Mouse (Mus musculus): ENCODE results near the gene Nxf1. TPM values are rescaled to one million over a fixed set of nuclear protein-coding genes. Genes with fewer than 3 reads are reported as not detected.
A peak's percentile ranks its signal among the peaks of the same experiment; 100 is the strongest.

Gene Nxf1
- total RNA-seq, 2 experiments from 2014 or later: 61.9 to 73.6 TPM

DNA sequence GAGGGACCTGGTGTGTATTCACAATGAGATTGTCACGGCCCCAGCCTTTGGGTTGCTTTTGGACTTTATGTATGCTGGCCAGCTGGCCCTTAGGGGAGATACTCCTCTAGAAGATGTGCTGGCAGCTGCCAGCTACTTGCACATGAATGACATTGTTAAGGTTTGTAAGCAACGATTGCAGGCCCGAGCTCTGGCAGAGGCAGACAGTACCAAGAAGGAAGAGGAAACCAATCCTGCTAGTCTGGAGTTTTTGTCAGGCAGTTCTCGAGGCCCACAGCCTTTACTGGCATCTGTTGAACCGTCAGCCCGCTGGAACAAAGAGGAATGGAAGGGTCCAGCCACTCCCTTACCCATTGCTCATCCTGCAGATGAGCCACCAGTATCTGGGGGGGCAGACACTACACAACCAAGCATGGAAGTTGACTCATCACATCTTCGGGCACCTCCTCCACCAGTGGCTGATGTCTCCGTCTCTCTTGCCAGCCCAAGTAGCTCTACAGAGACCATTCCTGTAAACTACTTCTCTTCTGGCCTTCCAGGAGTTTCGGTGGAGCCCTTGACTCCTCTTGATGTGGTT is 46.4 kb downstream of the Nxf1 start:
- intact Hi-C loops (cut with DNase I): no loop called here
- DNase-seq (ENCODE audit: low spot score in 2 of 2): no peak

DNA sequence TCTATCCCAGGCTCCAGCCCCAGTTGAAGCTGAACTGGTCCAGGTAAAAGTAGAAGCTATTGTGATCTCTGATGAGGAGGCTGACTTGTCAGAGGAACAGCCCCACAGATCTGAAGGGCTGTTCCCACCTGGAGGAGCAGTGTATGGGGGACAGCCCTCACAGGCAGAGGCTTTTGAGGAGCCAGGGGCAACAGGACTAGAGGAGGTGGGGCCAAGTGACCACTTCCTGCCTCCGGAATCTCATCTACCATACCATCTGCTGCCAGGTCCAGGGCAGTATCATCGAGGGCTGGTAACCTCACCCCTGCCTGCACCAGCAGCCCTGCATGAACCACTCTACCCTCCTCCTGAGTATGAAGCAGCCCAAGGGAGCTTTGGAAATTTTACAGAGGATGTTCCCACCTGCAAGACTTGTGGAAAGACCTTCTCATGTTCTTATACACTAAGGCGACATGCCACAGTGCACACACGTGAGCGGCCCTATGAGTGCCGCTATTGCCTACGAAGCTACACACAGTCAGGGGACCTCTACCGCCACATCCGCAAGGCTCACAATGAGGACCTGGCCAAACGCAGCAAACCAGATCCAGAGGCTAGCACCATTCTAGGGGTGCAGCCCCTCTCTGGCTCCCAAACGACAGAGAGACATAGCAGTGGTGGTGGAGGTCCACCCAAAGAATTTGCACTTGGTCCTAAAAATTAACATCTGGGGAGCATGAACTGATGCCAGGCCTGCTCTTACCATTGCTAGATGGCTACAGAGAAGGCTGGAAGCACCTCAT is 47.2 kb downstream of the Nxf1 start:
- no peak for DNase-seq (ENCODE audit: low spot score in 2 of 2)
- intact Hi-C loops (cut with DNase I): no loop called here

DNA sequence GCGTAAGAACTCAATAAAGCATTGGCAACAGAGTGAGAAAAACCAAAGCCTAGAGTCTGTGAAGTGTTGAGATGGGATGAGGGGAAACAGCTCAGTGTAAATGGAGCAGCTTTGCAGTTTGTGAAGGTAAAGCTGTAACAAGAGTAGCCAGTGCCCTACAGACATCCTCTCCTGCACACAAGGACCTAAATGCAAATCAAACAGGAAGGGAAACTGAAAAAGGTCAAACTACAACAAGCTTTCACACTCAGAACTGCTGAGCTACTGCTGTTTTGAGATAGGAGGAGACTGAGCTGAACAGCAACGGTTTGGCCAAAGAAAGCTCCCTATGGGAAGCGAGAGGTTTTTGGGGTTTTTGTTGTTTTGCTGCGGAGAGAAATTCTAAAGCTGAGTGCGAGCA is 49.9 kb downstream of the Nxf1 start:
- intact Hi-C loops (cut with DNase I): no loop called here
- DNase-seq (ENCODE audit: low spot score in 2 of 2): no peak

DNA sequence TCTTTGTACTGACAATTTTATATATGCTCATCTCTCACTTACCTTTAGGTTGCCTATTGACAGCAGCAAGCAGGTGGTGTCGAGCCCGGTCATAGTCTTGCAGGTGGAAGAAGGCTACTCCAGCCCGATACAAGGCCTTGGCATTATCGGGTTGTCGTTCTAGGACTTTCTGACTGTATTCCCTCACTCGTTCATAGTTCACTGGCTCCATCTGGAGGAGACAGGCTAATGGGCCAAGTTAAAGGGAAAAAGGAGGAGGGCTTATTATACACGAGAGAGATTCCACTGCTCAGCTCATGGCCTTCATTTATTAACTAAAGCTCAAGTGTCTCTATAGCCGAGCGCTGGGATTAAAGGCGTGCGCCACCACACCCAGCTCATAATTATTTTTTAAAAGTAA is 58.9 kb downstream of the Nxf1 start:
- intact Hi-C loops (cut with DNase I): no loop called here

DNA sequence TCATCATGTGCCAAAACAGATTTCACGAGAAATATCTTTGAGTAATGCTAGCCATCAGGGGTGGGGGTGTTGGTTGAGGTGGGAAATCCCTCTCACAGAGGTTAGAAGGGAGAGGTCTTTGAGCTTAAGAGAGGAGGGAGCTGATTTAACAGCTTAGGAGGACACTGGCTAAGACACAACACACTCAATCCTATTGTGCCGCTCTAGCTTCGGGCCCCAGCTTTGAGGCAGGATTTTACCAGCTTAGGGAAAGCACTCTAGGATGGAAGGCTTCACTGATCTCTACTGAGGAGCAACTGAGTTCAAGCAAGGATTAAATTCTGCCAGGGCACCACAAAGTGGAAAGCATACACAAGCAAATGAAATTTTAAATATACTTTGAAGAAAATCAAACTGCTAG is 60.1 kb downstream of the Nxf1 start:
- intact Hi-C loops (cut with DNase I): no loop called here

More for the DNA sequence above, 58.9 kb downstream of the Nxf1 start:
- DNase-seq (ENCODE audit: low spot score in 2 of 2): no peak

DNA sequence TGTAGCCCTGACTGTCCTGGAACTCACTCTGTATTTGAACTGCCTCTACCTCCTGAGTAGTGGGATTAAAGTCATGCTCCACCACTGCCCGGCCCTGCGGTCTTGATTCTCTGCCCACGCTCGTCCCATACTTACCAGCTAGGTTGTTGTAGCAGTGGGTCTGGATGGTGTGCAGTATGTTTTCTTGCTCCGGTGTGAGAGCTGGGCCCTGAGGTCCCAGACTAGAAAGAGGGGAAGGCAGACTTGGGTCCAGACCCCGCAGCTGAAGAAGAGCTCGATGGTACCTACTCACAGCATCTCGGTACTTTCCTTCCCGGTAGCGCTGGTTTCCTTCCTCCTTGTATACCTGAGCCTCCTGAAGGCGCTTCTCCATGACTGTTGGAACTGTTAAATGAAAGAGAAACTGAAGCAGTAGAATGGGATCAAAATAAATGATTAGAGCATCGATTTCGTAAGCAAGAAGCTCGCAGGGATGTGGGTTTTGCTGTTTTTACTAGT is 61.5 kb downstream of the Nxf1 start:
- DNase-seq (ENCODE audit: low spot score in 2 of 2): no peak
- intact Hi-C loops (cut with DNase I): no loop called here

More for the DNA sequence above, 60.1 kb downstream of the Nxf1 start:
- DNase-seq (ENCODE audit: low spot score in 2 of 2): no peak

DNA sequence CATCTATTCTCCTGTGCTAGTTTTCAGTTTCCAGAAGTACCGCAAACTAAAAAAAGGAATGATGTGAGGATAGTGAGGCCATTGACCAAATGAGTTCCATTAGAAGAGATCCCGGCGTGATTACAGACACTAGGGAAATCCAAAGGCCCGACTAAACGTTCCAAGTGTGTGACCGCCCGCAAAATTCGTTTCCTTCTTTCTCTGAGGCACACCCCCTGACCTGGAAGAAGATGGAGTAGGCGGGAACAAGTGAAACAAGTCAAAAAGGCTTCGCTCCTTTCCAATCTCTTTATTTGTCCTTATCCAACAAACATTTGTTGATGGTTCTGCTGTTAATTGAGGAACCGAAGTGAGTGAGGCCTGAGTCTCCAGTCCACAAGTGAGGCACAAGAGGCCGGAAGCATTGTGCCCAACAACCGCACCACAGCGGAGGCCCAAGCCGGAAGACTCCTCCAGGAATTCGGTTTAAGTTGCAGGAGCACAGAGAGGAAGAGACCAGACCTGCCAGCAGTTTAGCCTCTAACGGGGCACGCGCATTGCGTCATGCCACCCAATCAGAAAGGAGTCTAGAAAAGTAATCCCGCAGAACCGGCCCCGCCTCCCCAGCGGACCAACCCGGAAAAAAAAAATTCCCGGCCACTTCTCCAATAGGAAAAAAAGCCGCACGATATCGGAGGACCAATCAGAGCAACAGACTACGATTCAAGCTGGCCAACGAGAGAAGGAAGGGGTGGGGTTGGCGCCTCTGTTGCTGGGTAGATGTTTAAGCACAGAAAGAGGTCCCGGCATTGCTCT is 62.1 kb downstream of the Nxf1 start, which contains the start of gene Ttc9c:
Gene Ttc9c (minus strand): TSS at position 533 of the 795 bp plus-strand sequence.
- DNase-seq (ENCODE audit: low spot score in 2 of 2): peak; percentile 97 to 99
- intact Hi-C loops (cut with DNase I): no loop called here

DNA sequence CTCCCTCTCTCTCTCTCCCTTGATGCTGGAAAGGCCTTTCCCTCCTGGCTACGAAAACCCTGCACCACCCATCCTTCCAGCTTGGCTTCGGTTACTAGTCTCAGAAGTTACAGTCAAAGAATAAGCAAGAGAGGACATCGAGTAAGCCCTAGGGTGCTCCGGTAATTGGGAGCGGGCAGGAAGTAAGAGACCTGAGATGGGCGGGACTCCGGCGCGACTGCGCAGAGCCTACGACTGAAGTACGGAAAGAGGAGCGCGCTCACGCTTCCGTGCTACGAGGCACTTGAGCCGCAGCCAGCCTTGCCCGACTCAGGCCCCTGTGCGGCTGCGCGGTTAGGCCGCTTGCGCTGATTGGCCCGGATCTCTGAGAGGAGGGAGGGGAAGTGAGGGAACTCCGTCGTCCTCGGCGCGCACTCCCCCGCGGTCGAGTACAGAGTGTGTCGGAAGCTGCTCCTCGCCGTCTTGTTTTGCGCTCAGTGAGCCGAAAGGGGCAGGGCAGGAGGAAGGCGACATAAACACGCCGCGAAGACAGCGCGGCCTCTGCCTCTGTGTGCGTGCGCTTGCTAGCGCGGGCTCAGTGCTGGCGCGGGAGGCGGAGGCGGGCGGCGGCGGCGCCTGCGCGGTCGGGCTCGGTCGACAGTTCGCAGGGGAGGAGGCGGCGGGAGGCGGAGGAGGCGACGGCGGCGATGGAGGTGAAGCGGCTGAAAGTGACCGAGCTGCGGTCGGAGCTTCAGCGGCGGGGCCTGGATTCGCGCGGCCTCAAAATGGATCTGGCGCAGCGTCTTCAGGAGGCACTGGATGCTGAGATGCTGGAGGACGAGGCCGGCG is 62.9 kb downstream of the Nxf1 start, which contains the start of gene Hnrnpul2:
Gene Hnrnpul2 (plus strand): TSS at position 415 of the 828 bp plus-strand sequence.
- DNase-seq (ENCODE audit: low spot score in 2 of 2): peak; percentile 99
- intact Hi-C loops (cut with DNase I): loop anchor here (5.0 kb wide), 1 partner anchor 73 kb away; no protein-coding TSS in a partner anchor

Small RNA genes within 50 kb of the gene (microRNA-seq; reads per million reads assigned to microRNA genes)
- 0 reads per million in 2 experiments for gene Mir6992

Other genes with a start within 250 kb of the Nxf1 start
- 10 to 100 TPM; 22.1 to 23.8 TPM for gene Slc22a8, start 165.8 kb upstream of the Nxf1 start, total RNA-seq (2021)
- 1 to 10 TPM; 4.8 to 5.7 TPM for gene Slc22a6, start 139.0 kb upstream of the Nxf1 start, total RNA-seq (2021)
- 100 to 1,000 TPM; 148 to 165 TPM for gene Chrm1, start 93.3 kb upstream of the Nxf1 start, total RNA-seq (2021)
- 100 to 1,000 TPM; 182 to 189 TPM for gene Slc3a2, start 33.7 kb upstream of the Nxf1 start, total RNA-seq (2021)
- gene Wdr74, start 21.2 kb upstream of the Nxf1 start, total RNA-seq (2021): 10 to 100 TPM; 42.3 to 43.9 TPM
- not detected for gene 1700092M07Rik, start 16.4 kb upstream of the Nxf1 start, total RNA-seq (2021)
- 10 to 100 TPM; 63.6 to 64.6 TPM for gene Stx5a, start 15.7 kb upstream of the Nxf1 start, total RNA-seq (2021)
- gene Tmem223, start 13.9 kb downstream of the Nxf1 start, total RNA-seq (2021): 10 to 100 TPM; 80.1 to 91.9 TPM
- 10 to 100 TPM in 1 of 2 experiments, 1 to 10 TPM in 1; 8.9 to 10.9 TPM for gene Tmem179b, start 17.4 kb downstream of the Nxf1 start, total RNA-seq (2021)
- gene Taf6l, start 29.3 kb downstream of the Nxf1 start, total RNA-seq (2021): 10 to 100 TPM; 11.9 to 13.4 TPM
- 100 to 1,000 TPM; 108 to 110 TPM for gene Polr2g, start 41.5 kb downstream of the Nxf1 start, total RNA-seq (2021)
- gene Zbtb3, start 45.5 kb downstream of the Nxf1 start, total RNA-seq (2021): 1 to 10 TPM; 4.2 to 5.1 TPM
- 10 to 100 TPM; 28.2 to 30.5 TPM for gene Ttc9c, start 62.3 kb downstream of the Nxf1 start, total RNA-seq (2021)
- gene Hnrnpul2, start 62.9 kb downstream of the Nxf1 start, total RNA-seq (2021): 10 to 100 TPM; 92.3 to 95.8 TPM
- gene AC129217.1, start 72.7 kb downstream of the Nxf1 start, total RNA-seq (2021): not detected
- gene Bscl2, start 80.4 kb downstream of the Nxf1 start, total RNA-seq (2021): 100 to 1,000 TPM; 111 to 117 TPM
- 100 to 1,000 TPM; 268 to 295 TPM for gene Gng3, start 82.1 kb downstream of the Nxf1 start, total RNA-seq (2021)
- under 1 TPM; 0.88 to 0.91 TPM for gene Lrrn4cl, start 93.7 kb downstream of the Nxf1 start, total RNA-seq (2021)
- 10 to 100 TPM; 91.5 to 93.8 TPM for gene Ubxn1, start 114.4 kb downstream of the Nxf1 start, total RNA-seq (2021)
- 10 to 100 TPM; 30.6 to 36.9 TPM for gene Uqcc3, start 123.8 kb downstream of the Nxf1 start, total RNA-seq (2021)
- gene Lbhd1, start 126.7 kb downstream of the Nxf1 start, total RNA-seq (2021): 1 to 10 TPM; 4.0 to 4.3 TPM
- gene Gm49403, start 126.9 kb downstream of the Nxf1 start, total RNA-seq (2021): not detected
- 10 to 100 TPM; 15.9 to 22.2 TPM for gene 1810009A15Rik, start 131.8 kb downstream of the Nxf1 start, total RNA-seq (2021)
- 1 to 10 TPM; 2.4 to 4.3 TPM for gene Gm49416, start 131.9 kb downstream of the Nxf1 start, total RNA-seq (2021)
- 10 to 100 TPM; 23.0 to 23.4 TPM for gene Ints5, start 135.9 kb downstream of the Nxf1 start, total RNA-seq (2021)
- gene Ganab, start 141.0 kb downstream of the Nxf1 start, total RNA-seq (2021): 100 to 1,000 TPM in 1 of 2 experiments, 10 to 100 TPM in 1; 97.6 to 104 TPM
- gene B3gat3, start 163.3 kb downstream of the Nxf1 start, total RNA-seq (2021): 100 to 1,000 TPM; 134 to 142 TPM
- 1 to 10 TPM; 3.5 to 4.0 TPM for gene Rom1, start 172.3 kb downstream of the Nxf1 start, total RNA-seq (2021)
- 1 to 10 TPM; 7.4 to 9.0 TPM for gene Eml3, start 172.5 kb downstream of the Nxf1 start, total RNA-seq (2021)
- gene Mta2, start 184.8 kb downstream of the Nxf1 start, total RNA-seq (2021): 10 to 100 TPM; 48.6 to 50.3 TPM
- gene Tut1, start 196.8 kb downstream of the Nxf1 start, total RNA-seq (2021): 10 to 100 TPM; 16.7 to 16.8 TPM
- 100 to 1,000 TPM; 188 to 198 TPM for gene Eef1g, start 210.0 kb downstream of the Nxf1 start, total RNA-seq (2021)
- gene Ahnak, start 232.2 kb downstream of the Nxf1 start, total RNA-seq (2021): 10 to 100 TPM; 15.7 to 23.9 TPM

Data from left cerebral cortex, postnatal 14 days (tissue).